Mouse (Mus musculus) MEL (cell line): Measurements from ENCODE around the gene Prf1. TPM values are rescaled to one million over a fixed set of nuclear protein-coding genes. Genes with fewer than 3 reads are reported as not detected.

Source experiments
- polyA plus RNA-seq, 2 experiments: library from polyadenylated mRNA; stranded (reverse) in 1 of 2; unstranded in 1 of 2; fragments of >175 nt in 1 of 2; fragments of >200 nt in 1 of 2; gene quantifications; 2 replicates each; pipeline versions ENCODE4 v1.2.1 to v1.2.4; 2012; ENCODE audit warnings: low replicate concordance in 2 of 2, low read depth in 1 of 2; ENCODE audit not compliant: insufficient read length in 2 of 2, insufficient read depth in 1 of 2, missing spikeins in 1 of 2
- total RNA-seq: library from RNA; depleted of rRNA; stranded (reverse); fragments of 300-350 nt; gene quantifications from 2 replicates; pipeline ENCODE4 v1.2.3, GENCODE M21; 2012; rRNA removed

Prf1 gene
- total and polyA plus RNA-seq, 3 experiments = 0.04 TPM; not detected in 2

Other genes with a start within 250 kb of the Prf1 start
- not detected in 2 replicates for gene Pcbd1, start 208.5 kb upstream of the Prf1 start, total RNA-seq
- gene Pcbd1, start 208.5 kb upstream of the Prf1 start, polyA plus RNA-seq = not detected
- 7.9 and 8.7 TPM in 2 replicates for gene Sgpl1, start 150.1 kb upstream of the Prf1 start, total RNA-seq
- 10 to 100 TPM in 1 of 2 experiments, not detected in 1; 11.7 TPM for gene Sgpl1, start 150.1 kb upstream of the Prf1 start, polyA plus RNA-seq
- not detected in 2 replicates for gene Tbata, start 125.9 kb upstream of the Prf1 start, total RNA-seq
- not detected for gene Tbata, start 125.9 kb upstream of the Prf1 start, polyA plus RNA-seq
- gene Adamts14, start 24.4 kb upstream of the Prf1 start, total RNA-seq = not detected in 2 replicates
- not detected for gene Adamts14, start 24.4 kb upstream of the Prf1 start, polyA plus RNA-seq
- gene Pald1, start 85.7 kb downstream of the Prf1 start, total RNA-seq = 2.9 and 3.0 TPM in 2 replicates
- 1 to 10 TPM in 1 of 2 experiments, not detected in 1; 6.4 TPM for gene Pald1, start 85.7 kb downstream of the Prf1 start, polyA plus RNA-seq
- not detected in 2 replicates for gene Nodal, start 120.1 kb downstream of the Prf1 start, total RNA-seq
- not detected for gene Nodal, start 120.1 kb downstream of the Prf1 start, polyA plus RNA-seq
- 17.0 and 17.1 TPM in 2 replicates for gene Eif4ebp2, start 154.8 kb downstream of the Prf1 start, total RNA-seq
- 100 to 1,000 TPM in 1 of 2 experiments, 10 to 100 TPM in 1; 52.9 to 186 TPM for gene Eif4ebp2, start 154.8 kb downstream of the Prf1 start, polyA plus RNA-seq
- 7.3 and 7.6 TPM in 2 replicates for gene Lrrc20, start 178.0 kb downstream of the Prf1 start, total RNA-seq
- 10 to 100 TPM in 1 of 2 experiments, not detected in 1; 14.7 TPM for gene Lrrc20, start 178.0 kb downstream of the Prf1 start, polyA plus RNA-seq